Mouse (Mus musculus) lung, postnatal 0 days (tissue): ENCODE measurements at regions not wholly inside any gene's neighbourhood (a gene's known extent, or its start where the extent isn't known, plus 50 kb on each side); places are given as distances from the start of the nearest gene placed in this dataset.

Source experiments
- ATAC-seq: fragments of 200-750 bp; cut with Nextera tagmentation; 2 replicates; pipeline ENCODE4 v1.8.0; 2017; ENCODE audit warnings: moderate library complexity
- DNase-seq: peaks from one replicate; pipeline ENCODE4 v3.0.0-alpha.2; 2016; ENCODE audit warnings: low spot score
- H3K27ac ChIP-seq: fragments of 300-500 bp; sonication (generic); 2 replicates; pipeline ENCODE4 v1.5.1; 2014; ENCODE audit warnings: antibody characterized with exemption, mild to moderate bottlenecking, low read length, mixed read lengths
- H3K27me3 ChIP-seq: fragments of 300-500 bp; sonication (generic); replicated peaks from 2 replicates; pipeline ENCODE4 v1.6.1; 2014; ENCODE audit warnings: low read length, mixed read lengths; ENCODE audit not compliant: insufficient read depth
- H3K36me3 ChIP-seq: fragments of 300-500 bp; sonication (generic); 2 replicates; pipeline ENCODE4 v1.6.1; 2014; ENCODE audit warnings: low read length, mixed read lengths; ENCODE audit not compliant: insufficient read depth
- H3K4me1 ChIP-seq: fragments of 300-500 bp; sonication (generic); 2 replicates; pipeline ENCODE4 v1.6.1; 2014; ENCODE audit warnings: antibody characterized with exemption, low read depth, low read length, mixed read lengths; ENCODE audit not compliant: insufficient read depth
- H3K4me2 ChIP-seq: fragments of 300-500 bp; sonication (generic); replicated peaks from 2 replicates; pipeline ENCODE4 v1.6.1; 2014; ENCODE audit warnings: low read depth, mild to moderate bottlenecking, low read length, moderate library complexity, mixed read lengths
- H3K4me3 ChIP-seq: fragments of 300-500 bp; sonication (generic); 2 replicates; pipeline ENCODE4 v1.5.1; 2014; ENCODE audit warnings: low read depth, low read length
- H3K9ac ChIP-seq: fragments of 300-500 bp; sonication (generic); replicated peaks from 2 replicates; pipeline ENCODE4 v1.6.1; 2014; ENCODE audit warnings: low read depth, mild to moderate bottlenecking
- H3K9me3 ChIP-seq: fragments of 300-500 bp; sonication (generic); 2 replicates; pipeline ENCODE4 v1.6.1; 2016; ENCODE audit warnings: low read length, mixed read lengths
- CTCF ChIP-seq: IDR thresholded peaks from 2 replicates; pipeline ENCODE4 v1.5.1; 2016; ENCODE audit warnings: antibody characterized with exemption, mild to moderate bottlenecking
- EP300 ChIP-seq: IDR thresholded peaks from 2 replicates; pipeline ENCODE4 v1.6.1; 2016; ENCODE audit warnings: antibody characterized with exemption, mild to moderate bottlenecking, control low read depth
- WGBS: fragments of 180-500 bp; shearing (Covaris S2); extraction: QIAGEN DNeasy Blood & Tissue Kit; methylation state at CpG from one replicate; pipeline ENCODE4 v1.1.7; 2014; 5-methylcytosine and 5-hydroxymethylcytosine counted together

GRCm38 (mm10) chr13:72691783-72692729 is 63.4 kb downstream of the Irx2 start:
- no peak overlapping the region for H3K4me2 ChIP-seq
- 70% methylated on average over 11 of the region's 13 CpGs for whole genome bisulfite sequencing
- no peaks in the 10 kb centered on the region for H3K9me3 ChIP-seq
- DNase-seq (no peak), ATAC-seq (no peak)
- no peaks in the 10 kb centered on the region for H3K4me1 ChIP-seq
- no peaks in the 10 kb centered on the region for H3K27me3 ChIP-seq
- H3K4me3 ChIP-seq: no peak overlapping the region
- H3K9ac ChIP-seq: no peak overlapping the region
- H3K27ac ChIP-seq: no peak overlapping the region
- TF ChIP-seq EP300: no peak
- TF ChIP-seq CTCF: no peak
- no peaks in the 10 kb centered on the region for H3K36me3 ChIP-seq

DNA sequence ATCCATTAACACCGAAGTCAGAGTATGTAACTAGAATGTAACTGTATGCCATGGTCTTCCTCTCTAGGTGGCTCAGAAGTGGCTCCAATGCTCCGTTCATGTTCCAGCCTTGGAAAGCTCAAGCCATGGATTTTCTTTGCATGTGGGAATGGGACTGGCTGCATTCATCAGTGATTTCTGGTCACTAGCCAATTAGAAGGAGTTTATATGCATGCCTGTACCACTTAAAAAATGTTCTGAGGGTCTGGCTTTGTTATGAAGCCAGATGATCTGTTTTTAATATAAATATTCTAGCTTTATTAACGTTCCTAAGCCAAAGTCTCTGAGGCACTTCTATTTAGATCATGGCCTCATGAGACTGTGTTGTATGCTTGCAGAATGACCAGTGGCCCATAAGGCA is 78.8 kb downstream of the Irx2 start:
- H3K4me1 ChIP-seq: no peaks in the 10 kb centered on the region
- H3K4me2 ChIP-seq: no peak overlapping the region
- ATAC-seq: no peak
- no peak overlapping the region for H3K4me3 ChIP-seq
- H3K9ac ChIP-seq: no peak overlapping the region
- H3K27me3 ChIP-seq: no peaks in the 10 kb centered on the region
- TF ChIP-seq CTCF (no peak), EP300 (no peak)
- no peak for DNase-seq
- H3K9me3 ChIP-seq: no peaks in the 10 kb centered on the region
- no peaks in the 10 kb centered on the region for H3K36me3 ChIP-seq
- 63% methylated on average over 3 of the region's 3 CpGs for WGBS
- H3K27ac ChIP-seq: no peak overlapping the region

- 55% methylated on average over 2 of the region's 2 CpGs for WGBS
- TF ChIP-seq EP300 (no peak), CTCF (no peak)
- H3K4me2 ChIP-seq: no peak overlapping the region
- ATAC-seq (peak; percentile 73), DNase-seq (peak; percentile 23)
- H3K9me3 ChIP-seq: no peaks in the 10 kb centered on the region
- no peak overlapping the region for H3K27ac ChIP-seq
- H3K36me3 ChIP-seq: no peaks in the 10 kb centered on the region
- H3K4me3 ChIP-seq: no peak overlapping the region
- no peaks in the 10 kb centered on the region for H3K4me1 ChIP-seq
- no peak overlapping the region for H3K9ac ChIP-seq
- H3K27me3 ChIP-seq: no peaks in the 10 kb centered on the region
Observed at GRCm38 (mm10) chr13:72708728-72709127, 80.1 kb downstream of the Irx2 start.

DNA sequence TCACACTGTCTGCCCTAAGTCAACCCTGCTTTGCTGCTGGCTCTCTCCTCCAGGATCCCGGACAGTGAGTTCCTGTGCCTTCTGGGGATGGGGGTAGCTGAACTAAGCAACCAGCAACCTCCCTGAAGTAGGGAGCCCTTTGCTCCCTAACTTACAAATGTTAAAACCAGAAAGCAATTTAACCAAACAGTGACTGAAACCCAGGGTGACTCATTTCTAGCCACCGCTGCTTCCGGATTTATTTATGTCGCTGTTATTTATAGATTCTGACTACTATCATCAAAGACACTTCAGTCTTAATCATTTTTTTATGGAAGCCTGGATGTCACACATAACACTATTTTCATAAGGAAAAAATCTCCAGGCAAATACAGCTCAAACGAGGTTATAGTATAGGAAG is 81.4 kb downstream of the Irx2 start:
- no peak for DNase-seq
- 57% methylated on average over 5 of the region's 5 CpGs for WGBS
- TF ChIP-seq CTCF (no peak), EP300 (no peak)
- Histone ChIP-seq H3K9ac (no peak overlapping the region), H3K4me3 (no peak overlapping the region), H3K4me2 (no peak overlapping the region), H3K27ac (no peak overlapping the region), H3K9me3 (no peaks in the 10 kb centered on the region), H3K4me1 (no peaks in the 10 kb centered on the region), H3K27me3 (no peaks in the 10 kb centered on the region), H3K36me3 (no peaks in the 10 kb centered on the region)
- no peak for ATAC-seq

DNA sequence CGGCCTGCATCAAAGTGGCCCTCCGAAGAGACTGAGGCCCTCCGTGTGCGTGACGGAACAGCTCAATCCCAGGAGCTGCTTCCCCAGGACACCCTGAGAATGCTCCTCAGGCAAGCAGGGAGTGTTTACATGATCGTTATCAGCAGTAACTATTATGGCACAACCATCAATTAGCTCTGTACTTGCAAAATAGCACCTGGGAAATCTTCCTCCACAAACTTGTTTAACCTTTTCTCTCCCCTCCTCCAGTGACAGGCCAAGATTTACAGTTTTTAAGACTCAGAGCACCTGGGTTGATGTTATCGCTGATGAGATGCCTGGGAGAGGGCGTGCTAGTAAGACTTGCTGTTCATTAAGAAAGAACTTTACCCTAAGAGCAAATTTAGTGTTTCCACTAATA is 82.5 kb downstream of the Irx2 start:
- Histone ChIP-seq H3K4me1 (no peaks in the 10 kb centered on the region), H3K27ac (no peak overlapping the region), H3K9ac (no peak overlapping the region), H3K27me3 (no peaks in the 10 kb centered on the region), H3K36me3 (no peaks in the 10 kb centered on the region), H3K9me3 (no peaks in the 10 kb centered on the region), H3K4me3 (no peak overlapping the region), H3K4me2 (no peak overlapping the region)
- DNase-seq (no peak), ATAC-seq (no peak)
- WGBS: 37% methylated on average over 8 of the region's 8 CpGs
- TF ChIP-seq EP300 (no peak), CTCF (no peak)

GRCm38 (mm10) chr13:72711842-72712330 is 83.3 kb downstream of the Irx2 start:
- Histone ChIP-seq H3K4me2 (no peak overlapping the region), H3K27ac (no peak overlapping the region), H3K9me3 (no peaks in the 10 kb centered on the region), H3K4me1 (no peaks in the 10 kb centered on the region), H3K36me3 (no peaks in the 10 kb centered on the region), H3K4me3 (no peak overlapping the region), H3K9ac (no peak overlapping the region), H3K27me3 (no peaks in the 10 kb centered on the region)
- WGBS: 69% methylated on average over 4 of the region's 4 CpGs
- DNase-seq (no peak), ATAC-seq (no peak)
- TF ChIP-seq EP300: no peak
